Comparison of ENCODE assay signal across 16 mouse cellular contexts in genomic region chr5:54071705-54072104, GRCm38 (mm10).
"Had no signal": no experiment of that assay in that cellular context is flagged by ENCODE, and none has a peak within 500 bp of the region (broad histone marks: within the 10 kb centered on the region; RNA-seq: fewer than 3 reads in every experiment).

No protein-coding gene starts in this region.

- H3K4me3 ChIP-seq: liver, embryonic 15.5 days; midbrain, embryonic 10.5 days; midbrain, embryonic 12.5 days; myocyte; neural tube, embryonic 13.5 days; neural tube, embryonic 15.5 days had no signal

- DNase-seq: liver, postnatal 0 days; lung, embryonic 14.5 days; lung, postnatal 10 days; lung, postnatal 4 days; midbrain, embryonic 14.5 days; right cerebral cortex, postnatal 14 days; thymus, adult 18-20 months; thymus, postnatal 14 days; thymus, postnatal 36 days had no signal

- H3K4me1 ChIP-seq: midbrain, embryonic 10.5 days had no signal

- H3K27me3 ChIP-seq: liver, embryonic 15.5 days; midbrain, embryonic 12.5 days; neural tube, embryonic 13.5 days; neural tube, embryonic 15.5 days had no signal

- H3K27ac ChIP-seq: liver, embryonic 15.5 days; midbrain, embryonic 10.5 days; midbrain, embryonic 12.5 days; neural tube, embryonic 13.5 days; neural tube, embryonic 15.5 days had no signal

- ATAC-seq: liver, postnatal 0 days; midbrain, embryonic 16.5 days had no signal

- H3K9me3 ChIP-seq: liver, embryonic 15.5 days; midbrain, embryonic 10.5 days; midbrain, embryonic 12.5 days; neural tube, embryonic 13.5 days; neural tube, embryonic 15.5 days had no signal

- H3K9ac ChIP-seq: liver, embryonic 15.5 days; liver, postnatal 0 days; lung, embryonic 14.5 days; midbrain, embryonic 12.5 days; neural tube, embryonic 13.5 days; neural tube, embryonic 15.5 days had no signal

- H3K36me3 ChIP-seq: liver, embryonic 15.5 days; midbrain, embryonic 10.5 days; midbrain, embryonic 12.5 days; neural tube, embryonic 13.5 days; neural tube, embryonic 15.5 days had no signal
